Mouse (Mus musculus): Measurements from ENCODE around the gene Taf1c.

The Taf1c gene

GRCm38 (mm10) chr8:119623744-119624143 is 18.7 kb upstream of the Taf1c start:
- DNase-seq (ENCODE audit: low spot score in 2 of 2), result no peak

- DNase-seq (ENCODE audit: low spot score in 2 of 2), result no peak
Measured at GRCm38 (mm10) chr8:119623061-119623460, 18.0 kb upstream of the Taf1c start.

GRCm38 (mm10) chr8:119622555-119622954 is 17.5 kb upstream of the Taf1c start:
- DNase-seq (ENCODE audit: low spot score in 2 of 2), result no peak

- DNase-seq (ENCODE audit: low spot score in 2 of 2), result no peak
Measured at GRCm38 (mm10) chr8:119620848-119621465, 15.9 kb upstream of the Taf1c start.

GRCm38 (mm10) chr8:119620116-119620840 is 15.3 kb upstream of the Taf1c start:
- no peak for DNase-seq (ENCODE audit: low spot score in 2 of 2)

GRCm38 (mm10) chr8:119618887-119619286 is 13.9 kb upstream of the Taf1c start:
- DNase-seq (ENCODE audit: low spot score in 2 of 2), result no peak

- DNase-seq (ENCODE audit: low spot score in 2 of 2), result no peak
Measured at GRCm38 (mm10) chr8:119617586-119617985, 12.6 kb upstream of the Taf1c start.

GRCm38 (mm10) chr8:119616811-119617210 is 11.8 kb upstream of the Taf1c start:
- DNase-seq (ENCODE audit: low spot score in 2 of 2), result no peak

- DNase-seq (ENCODE audit: low spot score in 2 of 2), result no peak
Measured at GRCm38 (mm10) chr8:119616358-119616757, 11.3 kb upstream of the Taf1c start.

GRCm38 (mm10) chr8:119615096-119615495 is 10.1 kb upstream of the Taf1c start:
- no peak for DNase-seq (ENCODE audit: low spot score in 2 of 2)

GRCm38 (mm10) chr8:119612471-119612870 is 7.4 kb upstream of the Taf1c start, which contains the start of gene Adad2:
Gene Adad2, plus strand, starts transcription at chr8:119612747.
- no peak for DNase-seq (ENCODE audit: low spot score in 2 of 2)

GRCm38 (mm10) chr8:119606224-119606623 is 1.2 kb upstream of the Taf1c start:
- DNase-seq (ENCODE audit: low spot score in 2 of 2), result no peak

GRCm38 (mm10) chr8:119604398-119604803 is 621 bp downstream of the Taf1c start:
- DNase-seq (ENCODE audit: low spot score in 2 of 2), result no peak

- no peak for DNase-seq (ENCODE audit: low spot score in 2 of 2)
Measured at GRCm38 (mm10) chr8:119603771-119604170, 1.3 kb downstream of the Taf1c start.

GRCm38 (mm10) chr8:119591456-119591855 is 13.6 kb downstream of the Taf1c start:
- no peak for DNase-seq (ENCODE audit: low spot score in 2 of 2)

GRCm38 (mm10) chr8:119590348-119590747 is 14.7 kb downstream of the Taf1c start:
- DNase-seq (ENCODE audit: low spot score in 2 of 2), result no peak

GRCm38 (mm10) chr8:119588844-119589243 is 16.2 kb downstream of the Taf1c start:
- DNase-seq (ENCODE audit: low spot score in 2 of 2), result no peak

- no peak for DNase-seq (ENCODE audit: low spot score in 2 of 2)
Measured at GRCm38 (mm10) chr8:119588321-119588720, 16.7 kb downstream of the Taf1c start.

GRCm38 (mm10) chr8:119585901-119586300 is 19.1 kb downstream of the Taf1c start:
- no peak for DNase-seq (ENCODE audit: low spot score in 2 of 2)

GRCm38 (mm10) chr8:119580441-119581161 is 24.4 kb downstream of the Taf1c start:
- DNase-seq (ENCODE audit: low spot score in 2 of 2), result no peak

GRCm38 (mm10) chr8:119579096-119579495 is 25.9 kb downstream of the Taf1c start:
- no peak for DNase-seq (ENCODE audit: low spot score in 2 of 2)

GRCm38 (mm10) chr8:119575366-119575726 is 29.7 kb downstream of the Taf1c start:
- no peak for DNase-seq (ENCODE audit: low spot score in 2 of 2)
